Comparison of ENCODE assay signal across 20 mouse cellular contexts in genomic region chr11:109350317-109350714, GRCm38 (mm10). TPM values are rescaled to one million over a fixed set of nuclear protein-coding genes. Genes with fewer than 3 reads are reported as not detected.
DNase-seq lines count a peak whose midpoint lies in the region; ATAC-seq and TF ChIP-seq lines count a peak whose summit lies in the region.
"Had no signal": no experiment of that assay in that cellular context is flagged by ENCODE, and none has a peak within 500 bp of the region (broad histone marks: within the 10 kb centered on the region; RNA-seq: fewer than 3 reads in every experiment).

No protein-coding gene starts in this region.

- H3K27me3 ChIP-seq in ES-Bruce4 (ENCODE audit: control insufficient read depth, insufficient read depth, low read length, poor library complexity, severe bottlenecking), result no peaks in the 10 kb centered on the region
- no peaks in the 10 kb centered on the region for H3K27me3 ChIP-seq in intestine, embryonic 14.5 days (replicated peaks; ENCODE audit: control insufficient read depth, insufficient read depth, low read length)
- no peaks in the 10 kb centered on the region for H3K27me3 ChIP-seq in hindbrain, embryonic 12.5 days
- H3K27me3 ChIP-seq: forebrain, embryonic 15.5 days; hindbrain, embryonic 13.5 days; neural tube, embryonic 13.5 days had no signal

- peak; percentile 68 for ATAC-seq in intestine, embryonic 14.5 days (replicated peaks; ENCODE audit: low FRiP score, low TSS enrichment, low read depth)
- no peak for ATAC-seq in CD4-positive, CD25-positive, alpha-beta regulatory T cell, adult 4 months
- ATAC-seq in hindbrain, embryonic 12.5 days (ENCODE audit: low FRiP score), result no peak
- ATAC-seq: forebrain, embryonic 15.5 days; inflammation-experienced regulatory T-cells, adult 6 months had no signal

- H3K9ac ChIP-seq in ES-Bruce4 (ENCODE audit: low read depth, poor library complexity, severe bottlenecking), result no peak overlapping the region
- no peak overlapping the region for H3K9ac ChIP-seq in intestine, embryonic 14.5 days (ENCODE audit: low read length)
- H3K9ac ChIP-seq in hindbrain, embryonic 12.5 days, result no peak overlapping the region
- H3K9ac ChIP-seq: forebrain, embryonic 15.5 days; hindbrain, embryonic 13.5 days; liver, embryonic 14.5 days; neural tube, embryonic 13.5 days had no signal

- TF ChIP-seq POLR2A in ES-Bruce4 (IDR thresholded peaks at IDR 0.05; ENCODE audit: insufficient read depth, low read length), result no peak

- no peak for TF ChIP-seq EP300 in ES-Bruce4 (IDR thresholded peaks at IDR 0.05; ENCODE audit: insufficient read depth, low read depth, low read length)

- H3K9me3 ChIP-seq in ES-Bruce4 (replicated peaks; ENCODE audit: control insufficient read depth, insufficient read depth, low read length, poor library complexity, severe bottlenecking), result no peaks in the 10 kb centered on the region
- H3K9me3 ChIP-seq in intestine, embryonic 14.5 days (ENCODE audit: control insufficient read depth, low read length), result no peaks in the 10 kb centered on the region
- H3K9me3 ChIP-seq in hindbrain, embryonic 12.5 days (replicated peaks), result no peaks in the 10 kb centered on the region
- H3K9me3 ChIP-seq: forebrain, embryonic 15.5 days; heart, embryonic 10.5 days; hindbrain, embryonic 13.5 days; neural tube, embryonic 13.5 days had no signal

- no peaks in the 10 kb centered on the region for H3K36me3 ChIP-seq in ES-Bruce4 (ENCODE audit: control insufficient read depth, insufficient read depth, low read length, poor library complexity, severe bottlenecking)
- no peaks in the 10 kb centered on the region for H3K36me3 ChIP-seq in intestine, embryonic 14.5 days (ENCODE audit: control insufficient read depth, insufficient read depth, low read length)
- H3K36me3 ChIP-seq in hindbrain, embryonic 12.5 days, result no peaks in the 10 kb centered on the region
- H3K36me3 ChIP-seq: forebrain, embryonic 15.5 days; heart, embryonic 10.5 days; hindbrain, embryonic 13.5 days; neural tube, embryonic 13.5 days had no signal

- peaks cover 12% of the 10 kb centered on the region for H3K4me1 ChIP-seq in ES-Bruce4 (ENCODE audit: control insufficient read depth, insufficient read depth, low read length)
- peaks cover 43% of the 10 kb centered on the region for H3K4me1 ChIP-seq in intestine, embryonic 14.5 days (replicated peaks; ENCODE audit: control insufficient read depth, insufficient read depth, low read length)
- H3K4me1 ChIP-seq in hindbrain, embryonic 12.5 days, result peaks cover 4% of the 10 kb centered on the region; the same call in 1 of the 2 replicates

- no peak overlapping the region for H3K4me2 ChIP-seq in intestine, embryonic 14.5 days (ENCODE audit: low read length)
- H3K4me2 ChIP-seq in hindbrain, embryonic 12.5 days (replicated peaks), result no peak overlapping the region
- H3K4me2 ChIP-seq: forebrain, embryonic 15.5 days; hindbrain, embryonic 13.5 days; neural tube, embryonic 13.5 days had no signal

- peak; percentile 47 for DNase-seq in kidney, adult 8-10 months
- no peak for DNase-seq in kidney, postnatal 4 days
- no peak for DNase-seq in intestine, embryonic 14.5 days (ENCODE audit: low spot score)
- peak; percentile 57 to 60 for DNase-seq in kidney, postnatal 36 days
- DNase-seq in embryo, embryonic 11 days, result no peak
- DNase-seq: adrenal gland, postnatal 10 days; cerebellum, adult 9-11 months; gastrocnemius, postnatal 25 days; midbrain, embryonic 14.5 days; spleen, adult 18-20 months; thymus, postnatal 14 days had no signal

- H3K4me3 ChIP-seq in ES-Bruce4 (ENCODE audit: low read depth, low read length), result no peak overlapping the region
- no peak overlapping the region for H3K4me3 ChIP-seq in intestine, embryonic 14.5 days (ENCODE audit: low read depth, low read length)
- no peak overlapping the region for H3K4me3 ChIP-seq in hindbrain, embryonic 12.5 days
- H3K4me3 ChIP-seq: forebrain, embryonic 15.5 days; heart, embryonic 10.5 days; hindbrain, embryonic 13.5 days; neural tube, embryonic 13.5 days had no signal

- TF ChIP-seq CTCF in ES-Bruce4 (IDR thresholded peaks at IDR 0.05; ENCODE audit: low read depth, low read length), result no peak

- peak overlapping the region; percentile 9; the same call in 1 of the 2 replicates for H3K27ac ChIP-seq in ES-Bruce4 (ENCODE audit: insufficient read depth, low read length)
- peak overlapping the region; percentile 86 for H3K27ac ChIP-seq in intestine, embryonic 14.5 days (ENCODE audit: low read depth)
- H3K27ac ChIP-seq in hindbrain, embryonic 12.5 days, result no peak overlapping the region
- H3K27ac ChIP-seq: forebrain, embryonic 15.5 days; hindbrain, embryonic 13.5 days; liver, embryonic 14.5 days; neural tube, embryonic 13.5 days had no signal

- 70% methylated on average over 7 of the region's 7 CpGs for WGBS in intestine, embryonic 14.5 days
- WGBS in hindbrain, embryonic 12.5 days, result 82% methylated on average over 7 of the region's 7 CpGs

RNA-seq across cellular contexts. Expression of gene Gna13, which starts 12.3 kb away (rescaled TPM):
- 62.2 and 65.1 TPM in 2 replicates for polyA plus RNA-seq in ES-Bruce4 (2011; ENCODE audit: insufficient read depth, insufficient read length, low read depth, missing spikeins)
- polyA plus RNA-seq in intestine, embryonic 14.5 days (2014; fragmentation: Nextera tagmentation; extraction: Ambion mirVana), result 36.9 and 38.0 TPM in 2 replicates
- 10 to 100 TPM; 55.1 to 57.8 TPM for polyA plus RNA-seq in CD4-positive, CD25-positive, alpha-beta regulatory T cell, adult 4 months (2017; shearing (Covaris generic))
- polyA plus RNA-seq in hindbrain, embryonic 12.5 days (2016; fragmentation: Nextera tagmentation; extraction: Ambion mirVana), result 21.9 and 22.9 TPM in 2 replicates

RNA-seq across cellular contexts. Expression of gene Rgs9, which starts 52.4 kb away (rescaled TPM):
- polyA plus RNA-seq in ES-Bruce4 (2011; ENCODE audit: insufficient read depth, insufficient read length, low read depth, missing spikeins), result 4.8 and 5.1 TPM in 2 replicates
- 4.7 and 5.0 TPM in 2 replicates for polyA plus RNA-seq in intestine, embryonic 14.5 days (2014; fragmentation: Nextera tagmentation; extraction: Ambion mirVana)
- polyA plus RNA-seq in CD4-positive, CD25-positive, alpha-beta regulatory T cell, adult 4 months (2017; shearing (Covaris generic)), result 1 to 10 TPM; 4.2 to 6.9 TPM
- polyA plus RNA-seq in hindbrain, embryonic 12.5 days (2016; fragmentation: Nextera tagmentation; extraction: Ambion mirVana), result 3.3 and 4.5 TPM in 2 replicates

Comparison
In these comparisons a context has a peak if more than half of its experiments do, and no peak if none do; other contexts are left out.
1. DNase-seq: peak in kidney, adult 8-10 months (2 of 2) and kidney, postnatal 36 days (2 of 2); none in kidney, postnatal 4 days (0 of 2), intestine, embryonic 14.5 days (single experiment) and embryo, embryonic 11 days (single experiment).